Mouse (Mus musculus): ENCODE results near the gene Olfr12.

Gene Olfr12

GRCm38 (mm10) chr1:92617488-92617887, at the start of gene Olfr12:
Gene Olfr12, plus strand, starts transcription at chr1:92617788.
- in situ Hi-C loops (cut with MboI, MseI), result loop anchor here (10.0 kb wide), 1 partner anchor 713 kb away; no protein-coding TSS in a partner anchor

DNA sequence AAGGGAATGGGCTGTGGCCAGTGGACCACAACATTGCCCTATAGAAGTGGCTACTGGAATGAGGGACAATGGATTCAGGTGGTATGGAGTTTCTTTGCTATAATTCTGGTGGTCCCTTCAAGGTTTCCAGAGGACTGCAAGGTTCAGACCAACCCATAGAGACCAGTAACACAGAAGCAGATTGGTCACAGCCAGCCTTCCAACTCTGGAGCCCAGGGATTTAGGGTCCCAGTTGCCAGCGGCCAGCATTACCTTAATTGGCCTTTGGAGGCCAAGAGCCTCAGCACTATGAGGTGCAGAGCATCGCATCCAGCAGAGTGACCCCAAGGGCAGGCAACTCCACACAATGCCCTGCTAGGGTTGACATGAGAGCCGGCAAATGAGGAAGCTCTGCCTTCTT, 46.6 kb upstream of the Olfr12 start, which contains the start of gene Olfr1413:
Olfr1413 (plus strand) TSS at position 301 of the 400 bp plus-strand sequence.
- in situ Hi-C loops (cut with MboI, MseI), result no loop called here

DNA sequence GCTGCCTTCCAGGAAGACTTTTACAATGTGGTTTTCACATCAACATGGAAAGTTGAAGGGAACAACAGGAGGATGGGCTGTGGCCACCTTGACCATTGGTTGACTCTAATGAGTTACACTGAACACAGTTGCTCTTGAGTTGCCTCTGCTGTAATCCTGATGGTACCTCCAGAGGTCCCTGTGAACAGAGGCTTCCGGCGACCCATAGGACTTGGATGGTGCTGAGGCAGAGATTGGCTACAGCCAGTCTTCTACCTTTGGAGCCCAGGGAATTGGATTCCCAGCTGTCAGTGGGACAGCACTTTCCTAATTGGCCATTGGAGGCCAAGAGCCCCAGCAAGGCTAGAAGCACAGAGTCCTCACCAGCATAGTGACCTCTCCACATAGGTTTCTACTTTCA, 32.1 kb upstream of the Olfr12 start, which contains the start of gene Olfr1412:
Olfr1412 (plus strand) TSS at position 301 of the 400 bp plus-strand sequence.
- in situ Hi-C loops (cut with MboI, MseI), result no loop called here

DNA sequence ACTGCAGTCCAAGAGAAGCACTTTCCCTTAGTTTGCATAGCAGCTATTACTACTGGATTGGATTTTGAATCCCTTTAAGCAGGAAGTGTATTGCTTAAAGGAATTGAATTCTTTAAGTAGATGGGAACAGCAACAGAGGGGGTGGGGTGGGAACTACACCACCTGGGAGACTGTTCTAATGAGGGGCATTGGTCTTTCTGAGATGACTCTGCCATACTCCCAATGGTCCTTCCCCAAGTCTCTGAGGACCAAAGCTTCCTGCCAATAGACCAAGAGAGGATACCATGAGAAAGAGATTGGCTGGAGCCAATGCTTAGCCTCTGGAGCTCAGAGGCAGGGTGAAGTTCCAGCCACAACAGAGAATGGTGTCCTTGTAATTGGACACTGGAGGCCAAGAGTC, 23.5 kb upstream of the Olfr12 start, which contains the start of gene Olfr1411:
Olfr1411 (plus strand) TSS at position 301 of the 400 bp plus-strand sequence.
- in situ Hi-C loops (cut with MboI, MseI), result no loop called here

GRCm38 (mm10) chr1:92596019-92596418, 21.6 kb upstream of the Olfr12 start:
- in situ Hi-C loops (cut with MboI, MseI), result no loop called here

DNA sequence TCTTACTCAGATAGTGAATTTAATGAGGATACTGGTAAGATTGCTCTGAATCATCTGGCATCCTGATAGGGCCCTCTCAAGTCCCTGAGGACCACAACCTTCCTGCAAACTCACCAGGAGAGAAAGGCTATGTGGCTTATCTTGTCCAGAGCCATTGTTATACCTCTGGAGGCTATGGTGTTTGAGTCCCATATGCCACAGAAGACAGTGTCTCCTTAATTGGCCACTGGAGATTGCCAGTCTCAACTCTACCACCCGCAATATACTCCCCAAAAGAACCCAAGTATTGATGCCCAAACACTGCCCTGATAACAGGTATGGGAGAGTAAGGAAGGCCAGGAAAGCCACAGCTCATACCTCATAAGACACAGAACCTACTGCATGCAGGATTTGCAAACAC, 12.1 kb upstream of the Olfr12 start, which contains the start of gene Olfr1410:
Olfr1410 (plus strand) TSS at position 301 of the 400 bp plus-strand sequence.
- in situ Hi-C loops (cut with MboI, MseI), result loop anchor here (5.0 kb wide), 1 partner anchor 83 kb away; no protein-coding TSS in a partner anchor

DNA sequence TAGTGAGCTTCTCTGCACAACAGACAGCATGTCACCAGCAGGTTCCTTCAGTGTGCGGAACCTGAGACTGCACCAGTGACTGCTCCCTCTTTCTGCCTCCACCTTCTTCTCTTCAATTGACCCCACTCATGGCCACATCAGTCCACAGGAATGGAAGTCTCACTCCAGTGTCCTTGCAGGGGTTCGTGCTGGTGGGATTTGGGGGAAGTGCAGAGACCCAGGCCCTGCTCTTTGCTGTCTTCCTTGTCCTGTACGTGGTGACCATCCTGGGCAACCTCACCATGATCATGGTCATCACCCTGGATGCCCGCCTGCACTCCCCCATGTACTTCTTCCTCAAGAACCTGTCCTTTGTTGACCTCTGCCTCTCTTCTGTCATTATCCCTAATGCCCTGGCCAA, 9.9 kb upstream of the Olfr12 start:
- in situ Hi-C loops (cut with MboI, MseI), result loop anchor here (5.0 kb wide), 1 partner anchor 85 kb away; no protein-coding TSS in a partner anchor

GRCm38 (mm10) chr1:92611008-92611407, 6.6 kb upstream of the Olfr12 start:
- in situ Hi-C loops (cut with MboI, MseI), result loop anchor here (10.0 kb wide), 1 partner anchor 706 kb away; no protein-coding TSS in a partner anchor

GRCm38 (mm10) chr1:92613175-92613574, 4.4 kb upstream of the Olfr12 start:
- in situ Hi-C loops (cut with MboI, MseI), result loop anchor here (10.0 kb wide), 1 partner anchor 708 kb away; no protein-coding TSS in a partner anchor

DNA sequence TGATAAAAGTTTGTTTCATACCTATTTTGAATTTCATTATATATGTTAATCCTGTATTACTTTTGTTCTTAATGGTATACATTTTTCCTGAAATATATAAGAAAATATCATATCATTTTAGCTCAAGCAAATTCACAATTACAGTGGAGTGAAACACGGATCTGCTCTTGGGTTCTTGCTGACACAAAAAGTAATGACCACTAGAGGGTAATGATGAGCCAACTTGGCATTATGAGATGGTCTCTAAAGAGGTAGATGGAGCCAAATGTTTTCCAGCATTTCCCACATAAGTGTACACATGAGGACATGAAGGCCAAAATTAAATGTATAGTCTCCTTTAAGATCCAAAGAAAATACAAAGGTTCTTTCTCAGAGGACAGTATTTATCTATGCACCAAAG, 3.1 kb upstream of the Olfr12 start:
- in situ Hi-C loops (cut with MboI, MseI), result loop anchor here (10.0 kb wide), 1 partner anchor 710 kb away; no protein-coding TSS in a partner anchor

- in situ Hi-C loops (cut with MboI, MseI), result loop anchor here (10.0 kb wide), 1 partner anchor 711 kb away; no protein-coding TSS in a partner anchor
These were observed 1.5 kb upstream of the Olfr12 start for GRCm38 (mm10) chr1:92616046-92616445.

DNA sequence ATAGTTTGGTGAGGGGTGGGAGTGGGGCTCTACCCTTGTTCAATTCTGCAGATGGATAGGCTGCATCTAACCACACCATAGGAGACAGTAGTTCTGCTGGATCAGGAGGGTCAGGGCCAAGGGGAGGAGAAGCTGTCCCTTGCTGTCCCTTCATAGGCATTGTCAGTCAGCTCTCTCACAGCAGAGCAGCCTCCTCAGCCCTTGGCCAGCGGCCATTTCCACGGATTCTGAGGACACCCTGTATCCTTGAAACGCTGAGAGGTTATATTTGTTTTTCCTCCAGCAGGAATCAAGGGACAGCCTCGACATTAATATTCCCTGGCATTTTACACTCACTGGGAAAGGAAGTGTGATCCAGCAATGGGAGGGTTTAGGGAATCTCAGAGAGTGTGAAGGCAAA, 772 bp downstream of the Olfr12 start:
- in situ Hi-C loops (cut with MboI, MseI), result loop anchor here (10.0 kb wide), 1 partner anchor 714 kb away; no protein-coding TSS in a partner anchor

DNA sequence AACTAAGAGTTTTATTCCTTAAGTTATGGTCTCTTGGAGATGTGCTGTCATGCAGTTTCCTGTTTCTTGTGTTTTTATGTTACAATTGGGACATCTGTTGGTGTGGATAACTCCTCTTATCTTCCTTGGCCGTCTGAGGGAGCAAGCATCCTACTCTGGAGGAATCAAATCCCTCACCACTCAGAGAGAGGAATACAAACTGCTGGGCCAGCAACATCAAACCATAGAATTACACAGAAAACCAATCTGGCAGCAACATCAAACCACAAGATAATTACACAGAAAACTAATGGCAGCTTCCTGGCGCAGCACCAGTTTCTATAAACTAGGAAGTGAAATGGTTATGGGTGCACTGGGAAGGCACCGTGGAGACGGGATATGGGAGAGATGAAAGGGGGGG, 10.6 kb downstream of the Olfr12 start:
- in situ Hi-C loops (cut with MboI, MseI), result no loop called here

GRCm38 (mm10) chr1:92632196-92632595, 14.6 kb downstream of the Olfr12 start:
- in situ Hi-C loops (cut with MboI, MseI), result no loop called here

- in situ Hi-C loops (cut with MboI, MseI), result no loop called here
These were observed 15.4 kb downstream of the Olfr12 start for GRCm38 (mm10) chr1:92632948-92633347.

- in situ Hi-C loops (cut with MboI, MseI), result no loop called here
These were observed 16.1 kb downstream of the Olfr12 start for GRCm38 (mm10) chr1:92633726-92634125.

GRCm38 (mm10) chr1:92634569-92634968, 17.0 kb downstream of the Olfr12 start:
- in situ Hi-C loops (cut with MboI, MseI), result no loop called here

- in situ Hi-C loops (cut with MboI, MseI), result no loop called here
These were observed 17.5 kb downstream of the Olfr12 start for GRCm38 (mm10) chr1:92634976-92635599.

DNA sequence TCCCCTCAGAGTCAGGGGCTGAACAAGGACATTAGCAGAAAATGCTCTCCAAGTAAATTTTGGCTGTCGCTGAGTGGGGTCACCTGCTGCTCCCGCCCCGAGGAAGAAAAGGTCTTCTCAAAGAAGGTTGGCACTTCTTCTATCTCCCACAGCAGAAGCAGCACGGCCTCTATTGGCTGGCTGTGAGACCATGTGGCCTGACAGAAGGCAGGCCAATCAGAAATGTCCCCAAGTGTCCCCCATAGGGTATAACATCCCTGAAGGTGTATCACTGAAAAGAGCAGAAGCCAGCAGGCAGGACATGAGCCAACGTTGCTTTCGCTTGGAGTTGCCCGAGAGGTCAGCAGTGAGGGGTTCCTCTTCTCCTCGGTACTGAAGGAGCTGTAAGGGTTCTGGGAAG, 18.4 kb downstream of the Olfr12 start:
- in situ Hi-C loops (cut with MboI, MseI), result no loop called here

- in situ Hi-C loops (cut with MboI, MseI), result no loop called here
These were observed 19.1 kb downstream of the Olfr12 start for GRCm38 (mm10) chr1:92636676-92637075.

GRCm38 (mm10) chr1:92637501-92638172, 20.0 kb downstream of the Olfr12 start:
- in situ Hi-C loops (cut with MboI, MseI), result no loop called here

DNA sequence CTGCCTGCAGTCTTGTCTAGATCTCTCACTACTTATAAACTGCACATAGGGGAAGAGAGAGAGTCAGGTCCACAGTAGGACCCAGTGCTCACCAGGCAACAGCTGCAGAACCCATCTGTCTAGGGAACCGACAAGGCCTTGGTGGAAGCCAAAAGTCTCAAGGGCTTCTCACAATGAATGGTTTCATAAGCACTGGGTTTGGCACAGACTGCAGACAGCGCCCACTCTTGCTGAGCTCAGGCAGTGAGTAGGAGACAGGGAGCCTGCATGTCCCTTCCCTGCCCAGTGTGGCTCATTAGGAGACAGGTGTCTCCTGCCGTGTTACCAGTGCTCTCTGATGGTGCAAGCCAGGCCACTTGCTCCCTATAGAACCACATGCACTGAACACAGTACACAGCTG, 20.6 kb downstream of the Olfr12 start:
- in situ Hi-C loops (cut with MboI, MseI), result no loop called here

All from regulatory T cell (primary cell).